26 mouse cellular contexts compared by ENCODE assay signal in the genomic region with DNA sequence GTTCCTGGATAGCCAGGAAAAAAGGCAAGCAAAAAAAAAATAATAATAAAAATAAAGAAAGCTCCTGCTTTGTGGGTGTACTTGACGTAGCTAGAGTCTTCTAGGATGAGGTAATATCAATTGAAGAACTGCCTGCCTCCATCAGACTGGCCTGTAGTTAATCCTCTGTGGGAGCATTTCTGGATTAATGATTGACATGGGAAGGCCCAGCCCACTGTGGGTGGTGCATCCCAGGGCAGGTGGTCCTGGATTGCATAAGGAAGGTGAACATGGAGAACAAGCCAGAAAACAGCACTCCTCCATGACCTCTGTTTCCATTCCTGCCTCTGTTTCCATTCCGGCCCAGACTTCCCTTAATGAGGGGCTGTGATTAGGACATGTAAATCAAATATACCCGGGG. TPM values are rescaled to one million over a fixed set of nuclear protein-coding genes. Genes with fewer than 3 reads are reported as not detected.
A peak's percentile ranks its signal among the peaks of the same experiment; 100 is the strongest.
DNase-seq lines count a peak whose midpoint lies in the region; ATAC-seq and TF ChIP-seq lines count a peak whose summit lies in the region.
"Had no signal": no experiment of that assay in that cellular context is flagged by ENCODE, and none has a peak within 500 bp of the region (broad histone marks: within the 10 kb centered on the region; RNA-seq: fewer than 3 reads in every experiment).

No protein-coding gene starts in this region.

- H3K4me1 ChIP-seq in kidney, adult 2 months (ENCODE audit: control insufficient read depth, insufficient read depth, low read length) = peaks cover 11% of the 10 kb centered on the region
- H3K4me1 ChIP-seq in kidney, embryonic 16.5 days (ENCODE audit: insufficient read depth, low read length) = peaks cover 14% of the 10 kb centered on the region
- peaks cover 35% of the 10 kb centered on the region for H3K4me1 ChIP-seq in liver, adult 2 months (ENCODE audit: control insufficient read depth, insufficient read depth, low read length)
- peaks cover 80% of the 10 kb centered on the region for H3K4me1 ChIP-seq in liver, embryonic 12.5 days

- WGBS in kidney, adult 2 months = 63% methylated on average over 3 of the region's 3 CpGs
- WGBS in kidney, embryonic 16.5 days = 71% methylated on average over 3 of the region's 3 CpGs
- 52% methylated on average over 3 of the region's 3 CpGs for WGBS in liver, adult 2 months
- whole genome bisulfite sequencing in liver, embryonic 12.5 days (ENCODE audit: insufficient replicate concordance) = 80% methylated on average over 3 of the region's 3 CpGs

- no peak overlapping the region for H3K4me3 ChIP-seq in kidney, adult 2 months (ENCODE audit: insufficient read depth, low read depth, low read length)
- H3K4me3 ChIP-seq in kidney, embryonic 16.5 days (ENCODE audit: low read length) = no peak overlapping the region
- no peak overlapping the region for H3K4me3 ChIP-seq in liver, adult 2 months (ENCODE audit: insufficient read depth, low read depth, low read length)
- no peak overlapping the region for H3K4me3 ChIP-seq in liver, embryonic 12.5 days
- H3K4me3 ChIP-seq: embryonic facial prominence, embryonic 15.5 days; erythroblast, embryonic 14.5 days; forebrain, embryonic 10.5 days; gastrocnemius, adult 2 months; heart, embryonic 13.5 days had no signal

- H3K27me3 ChIP-seq in kidney, adult 2 months (replicated peaks; ENCODE audit: control insufficient read depth, insufficient read depth, low read length) = no peaks in the 10 kb centered on the region
- H3K27me3 ChIP-seq in kidney, embryonic 16.5 days (ENCODE audit: insufficient read depth, low read length) = no peaks in the 10 kb centered on the region
- H3K27me3 ChIP-seq in liver, adult 2 months (ENCODE audit: control insufficient read depth, insufficient read depth, low read length) = no peaks in the 10 kb centered on the region
- H3K27me3 ChIP-seq in liver, embryonic 12.5 days (replicated peaks) = no peaks in the 10 kb centered on the region
- H3K27me3 ChIP-seq: embryonic facial prominence, embryonic 15.5 days; heart, embryonic 13.5 days had no signal

- H3K9me3 ChIP-seq in kidney, embryonic 16.5 days (ENCODE audit: low read length) = no peaks in the 10 kb centered on the region
- H3K9me3 ChIP-seq in liver, embryonic 12.5 days (replicated peaks) = no peaks in the 10 kb centered on the region
- H3K9me3 ChIP-seq: embryonic facial prominence, embryonic 15.5 days; forebrain, embryonic 10.5 days; G1E; heart, embryonic 13.5 days had no signal

- DNase-seq in heart, adult 11 months = peak; percentile 74
- DNase-seq in heart, postnatal 14 days = no peak
- peak; percentile 70 for DNase-seq in kidney, adult 2 months
- DNase-seq in liver, adult 2 months (ENCODE audit: extremely low read depth, low read depth, low spot score) = peak; percentile 70
- DNase-seq in right cerebral cortex, postnatal 14 days = no peak
- DNase-seq: adrenal gland, postnatal 10 days; B cell, adult 2 months; cerebellum, adult 11 months; cerebellum, adult 8-10 months; cerebellum, postnatal 14 days; embryo, embryonic 11 days; gastrocnemius, adult 2 months; gastrocnemius, postnatal 25 days; heart, postnatal 4 days had no signal

- no peak for TF ChIP-seq CTCF in kidney, adult 2 months (conservative IDR thresholded peaks at IDR 0.05; ENCODE audit: insufficient read depth, insufficient read length, low read depth, low read length)
- no peak for TF ChIP-seq CTCF in liver, adult 2 months (IDR thresholded peaks at IDR 0.05; ENCODE audit: low read depth, low read length)

- H3K36me3 ChIP-seq in kidney, adult 2 months (ENCODE audit: control insufficient read depth, insufficient read depth, low read length) = no peaks in the 10 kb centered on the region
- H3K36me3 ChIP-seq in kidney, embryonic 16.5 days (ENCODE audit: insufficient read depth, low read length) = no peaks in the 10 kb centered on the region
- H3K36me3 ChIP-seq in liver, adult 2 months (ENCODE audit: control insufficient read depth, insufficient read depth, low read length) = no peaks in the 10 kb centered on the region
- H3K36me3 ChIP-seq in liver, embryonic 12.5 days = peaks cover 80% of the 10 kb centered on the region

- intact Hi-C loops in heart, postnatal 14 days (cut with DNase I) = no loop called here

- H3K9ac ChIP-seq in kidney, embryonic 16.5 days (replicated peaks; ENCODE audit: low read length) = no peak overlapping the region
- H3K9ac ChIP-seq in liver, adult 2 months (ENCODE audit: low read depth, low read length) = no peak overlapping the region
- no peak overlapping the region for H3K9ac ChIP-seq in liver, embryonic 12.5 days
- H3K9ac ChIP-seq: embryonic facial prominence, embryonic 15.5 days; heart, embryonic 13.5 days had no signal

- no peak overlapping the region for H3K4me2 ChIP-seq in kidney, embryonic 16.5 days (replicated peaks; ENCODE audit: low read depth, low read length)
- H3K4me2 ChIP-seq in liver, embryonic 12.5 days = no peak overlapping the region
- H3K4me2 ChIP-seq: embryonic facial prominence, embryonic 15.5 days; heart, embryonic 13.5 days had no signal

- no peak overlapping the region for H3K27ac ChIP-seq in kidney, adult 2 months (ENCODE audit: insufficient read depth, low read depth, low read length)
- no peak overlapping the region for H3K27ac ChIP-seq in kidney, embryonic 16.5 days (ENCODE audit: low read length)
- peak overlapping the region; percentile 46 for H3K27ac ChIP-seq in liver, adult 2 months (replicated peaks; ENCODE audit: insufficient read depth, low read depth, low read length)
- H3K27ac ChIP-seq in liver, embryonic 12.5 days = no peak overlapping the region
- H3K27ac ChIP-seq: embryonic facial prominence, embryonic 15.5 days; forebrain, embryonic 10.5 days; gastrocnemius, adult 2 months; heart, embryonic 13.5 days had no signal

- no peak for ATAC-seq in kidney, embryonic 16.5 days (ENCODE audit: low FRiP score, low TSS enrichment)
- ATAC-seq in liver, embryonic 12.5 days = no peak
- ATAC-seq: CD4-positive, CD25-positive, alpha-beta regulatory T cell, adult 4 months; forebrain, embryonic 14.5 days had no signal

- TF ChIP-seq POLR2A in kidney, adult 2 months (IDR thresholded peaks at IDR 0.05; ENCODE audit: low read depth, low read length) = no peak
- no peak for TF ChIP-seq POLR2A in liver, adult 2 months (IDR thresholded peaks at IDR 0.05; ENCODE audit: extremely low read depth, insufficient read depth, low read length)

- peaks cover 33% of the 10 kb centered on the region; the same call in 1 of the 2 replicates for H3K79me2 ChIP-seq in liver, adult 2 months (ENCODE audit: control insufficient read depth, insufficient read depth, low read length)

RNA-seq across cellular contexts. Expression of a gene that starts 5.8 kb away (rescaled TPM):
- 10 to 100 TPM; 13.0 to 13.9 TPM for total RNA-seq in heart, postnatal 14 days (2021)
- 36.5 and 48.1 TPM in 2 replicates for polyA plus RNA-seq in kidney, adult 2 months (2012; rRNA removed)
- polyA plus RNA-seq in kidney, embryonic 16.5 days (2015; fragmentation: Nextera tagmentation; extraction: Ambion mirVana) = 17.2 and 21.1 TPM in 2 replicates
- 14.8 and 22.1 TPM in 2 replicates for total RNA-seq in liver, adult 2 months (2014; rRNA removed)
- 35.9 and 42.2 TPM in 2 replicates for polyA plus RNA-seq in liver, adult 2 months (2012; rRNA removed)
- 44.3 and 47.2 TPM in 2 replicates for polyA plus RNA-seq in liver, embryonic 12.5 days (2016; fragmentation: Nextera tagmentation; extraction: Ambion mirVana)

RNA-seq across cellular contexts. Expression of a gene that starts 33.2 kb away (rescaled TPM):
- total RNA-seq in heart, postnatal 14 days (2021) = under 1 TPM; 0.15 to 0.57 TPM
- polyA plus RNA-seq in kidney, adult 2 months (2012; rRNA removed) = 4.2 and 4.4 TPM in 2 replicates
- 0.94 and 1.4 TPM in 2 replicates for polyA plus RNA-seq in kidney, embryonic 16.5 days (2015; fragmentation: Nextera tagmentation; extraction: Ambion mirVana)
- total RNA-seq in liver, adult 2 months (2014; rRNA removed) = 0.07 TPM in 1 of 2 replicates, not detected in the other
- 0.07 and 0.20 TPM in 2 replicates for polyA plus RNA-seq in liver, adult 2 months (2012; rRNA removed)
- polyA plus RNA-seq in liver, embryonic 12.5 days (2016; fragmentation: Nextera tagmentation; extraction: Ambion mirVana) = 0.05 and 0.07 TPM in 2 replicates
- total RNA-seq: common myeloid progenitor, adult 5-6 weeks; granulocyte monocyte progenitor cell, adult 5-6 weeks; heart, postnatal 4 days had no signal
- polyA plus RNA-seq: brain, embryonic 14.5 days; CD4-positive, CD25-positive, alpha-beta regulatory T cell, adult 4 months; erythroblast, embryonic 14.5 days; forebrain, embryonic 14.5 days; G1E; heart, embryonic 13.5 days had no signal

RNA-seq across cellular contexts. Expression of a gene that starts 37.6 kb away (rescaled TPM):
- 1 to 10 TPM; 4.2 to 4.4 TPM for total RNA-seq in heart, postnatal 14 days (2021)
- 61.1 and 77.6 TPM in 2 replicates for polyA plus RNA-seq in kidney, adult 2 months (2012; rRNA removed)
- polyA plus RNA-seq in kidney, embryonic 16.5 days (2015; fragmentation: Nextera tagmentation; extraction: Ambion mirVana) = 11.7 and 13.3 TPM in 2 replicates
- total RNA-seq in liver, adult 2 months (2014; rRNA removed) = 0.65 and 1.6 TPM in 2 replicates
- 13.0 and 22.7 TPM in 2 replicates for polyA plus RNA-seq in liver, adult 2 months (2012; rRNA removed)
- polyA plus RNA-seq in liver, embryonic 12.5 days (2016; fragmentation: Nextera tagmentation; extraction: Ambion mirVana) = 6.0 and 6.5 TPM in 2 replicates

RNA-seq across cellular contexts. Expression of a gene that starts 49.8 kb away (rescaled TPM):
- 1 to 10 TPM; 6.6 to 8.5 TPM for total RNA-seq in heart, postnatal 14 days (2021)
- polyA plus RNA-seq in kidney, adult 2 months (2012; rRNA removed) = 12.2 and 19.8 TPM in 2 replicates
- 18.4 and 20.9 TPM in 2 replicates for polyA plus RNA-seq in kidney, embryonic 16.5 days (2015; fragmentation: Nextera tagmentation; extraction: Ambion mirVana)
- total RNA-seq in liver, adult 2 months (2014; rRNA removed) = 0.74 and 1.5 TPM in 2 replicates
- polyA plus RNA-seq in liver, adult 2 months (2012; rRNA removed) = 4.3 and 5.6 TPM in 2 replicates
- polyA plus RNA-seq in liver, embryonic 12.5 days (2016; fragmentation: Nextera tagmentation; extraction: Ambion mirVana) = 7.8 and 9.0 TPM in 2 replicates

RNA-seq across cellular contexts. Expression of a gene that starts 49.8 kb away (rescaled TPM):
- total RNA-seq in heart, postnatal 14 days (2021) = 10 to 100 TPM; 22.6 to 23.0 TPM
- polyA plus RNA-seq in kidney, adult 2 months (2012; rRNA removed) = 39.4 and 45.5 TPM in 2 replicates
- 39.5 and 51.8 TPM in 2 replicates for polyA plus RNA-seq in kidney, embryonic 16.5 days (2015; fragmentation: Nextera tagmentation; extraction: Ambion mirVana)
- 0.74 and 1.1 TPM in 2 replicates for total RNA-seq in liver, adult 2 months (2014; rRNA removed)
- polyA plus RNA-seq in liver, adult 2 months (2012; rRNA removed) = 10.7 and 15.0 TPM in 2 replicates
- polyA plus RNA-seq in liver, embryonic 12.5 days (2016; fragmentation: Nextera tagmentation; extraction: Ambion mirVana) = 33.4 and 36.0 TPM in 2 replicates

Comparison
In these comparisons a context has a peak if more than half of its experiments do, and no peak if none do; other contexts are left out.
1. DNase-seq: peak in heart, adult 11 months (single experiment), kidney, adult 2 months (single experiment) and liver, adult 2 months (single experiment); none in heart, postnatal 14 days (0 of 2) and right cerebral cortex, postnatal 14 days (single experiment).